Mouse (Mus musculus): Measurements from ENCODE around the gene Iffo1. TPM values are rescaled to one million over a fixed set of nuclear protein-coding genes. Genes with fewer than 3 reads are reported as not detected.

The Iffo1 gene
- total and polyA plus RNA-seq, 3 experiments: 5.7 to 19.7 (median 7.0) TPM

DNA sequence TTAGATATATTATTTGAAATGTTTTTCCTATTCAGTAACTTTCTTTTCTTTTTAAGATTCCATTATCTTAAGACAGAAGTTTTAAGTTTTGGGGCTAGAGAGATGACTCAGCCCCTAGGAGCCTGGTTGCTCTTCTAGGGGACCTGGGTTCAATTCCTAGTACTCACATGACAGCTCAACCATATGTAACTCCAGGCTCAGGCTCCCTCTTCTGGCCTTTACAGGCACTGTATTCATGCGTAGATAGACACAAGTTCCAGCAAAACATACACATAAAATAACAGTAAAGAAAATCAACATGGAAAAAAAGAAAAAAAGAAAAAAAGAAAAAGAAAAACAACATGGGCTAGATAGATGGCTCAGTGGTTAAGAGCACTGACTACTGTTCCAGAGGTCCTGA lies 65.4 kb downstream of the Iffo1 start:
- TF ChIP-seq EP300 (IDR thresholded peaks at IDR 0.05; ENCODE audit: insufficient read depth, low read depth, low read length) (no peak), CTCF (IDR thresholded peaks at IDR 0.05) (peak; percentile 28), POLR2A (IDR thresholded peaks at IDR 0.05; ENCODE audit: insufficient read depth, low read depth, low read length) (no peak)
- Histone ChIP-seq H3K4me3 (no peak overlapping the region), H3K27ac (no peak overlapping the region), H3K79me2 (replicated peaks; ENCODE audit: control insufficient read depth, insufficient read depth, low read length) (no peaks in the 10 kb centered on the region), H3K4me1 (ENCODE audit: control insufficient read depth, insufficient read depth, low read length) (no peaks in the 10 kb centered on the region), H3K27me3 (ENCODE audit: control insufficient read depth, insufficient read depth, low read length) (no peaks in the 10 kb centered on the region), H3K9ac (ENCODE audit: low read depth, low read length) (no peak overlapping the region), H3K36me3 (ENCODE audit: control insufficient read depth, insufficient read depth, low read length) (no peaks in the 10 kb centered on the region)
- intact Hi-C loops (cut with DNase I): loop anchor here (10.0 kb wide), 1 partner anchor 46 kb away; the partner anchor contains the start of gene Gapdh
- 94% methylated on average over 1 of the region's 1 CpGs for WGBS
- DNase-seq: no peak

Small RNA genes within 50 kb of the gene (microRNA-seq; reads per million reads assigned to microRNA genes)
- gene Mir3098 (2.3 to 3.9 reads per million in 2 experiments), gene Mir7045 (0 reads per million in 2 experiments)

Other genes starting within 250 kb of the Iffo1 start
- gene Lag3, start 233.5 kb upstream of the Iffo1 start, total RNA-seq (2021): under 1 TPM; 0.32 to 0.34 TPM
- gene Lag3, start 233.5 kb upstream of the Iffo1 start, polyA plus RNA-seq (2012; rRNA removed): 0.29 and 0.47 TPM in 2 replicates
- gene Ptms, start 225.1 kb upstream of the Iffo1 start, total RNA-seq (2021): 100 to 1,000 TPM; 154 to 163 TPM
- 547 and 614 TPM in 2 replicates for gene Ptms, start 225.1 kb upstream of the Iffo1 start, polyA plus RNA-seq (2012; rRNA removed)
- 100 to 1,000 TPM; 179 to 194 TPM for gene Mlf2, start 213.9 kb upstream of the Iffo1 start, total RNA-seq (2021)
- gene Mlf2, start 213.9 kb upstream of the Iffo1 start, polyA plus RNA-seq (2012; rRNA removed): 259 and 275 TPM in 2 replicates
- 10 to 100 TPM; 83.2 to 99.8 TPM for gene Cops7a, start 179.7 kb upstream of the Iffo1 start, total RNA-seq (2021)
- gene Cops7a, start 179.7 kb upstream of the Iffo1 start, polyA plus RNA-seq (2012; rRNA removed): 208 and 238 TPM in 2 replicates
- under 1 TPM; 0.43 to 0.50 TPM for gene Pianp, start 148.5 kb upstream of the Iffo1 start, total RNA-seq (2021)
- gene Pianp, start 148.5 kb upstream of the Iffo1 start, polyA plus RNA-seq (2012; rRNA removed): 1.7 and 2.0 TPM in 2 replicates
- 10 to 100 TPM; 22.4 to 22.8 TPM for gene Zfp384, start 136.1 kb upstream of the Iffo1 start, total RNA-seq (2021)
- gene Zfp384, start 136.1 kb upstream of the Iffo1 start, polyA plus RNA-seq (2012; rRNA removed): 28.2 and 33.5 TPM in 2 replicates
- 10 to 100 TPM; 26.1 to 27.1 TPM for gene Ing4, start 105.5 kb upstream of the Iffo1 start, total RNA-seq (2021)
- gene Ing4, start 105.5 kb upstream of the Iffo1 start, polyA plus RNA-seq (2012; rRNA removed): 26.3 and 36.2 TPM in 2 replicates
- 1 to 10 TPM; 1.9 to 2.3 TPM for gene Acrbp, start 95.6 kb upstream of the Iffo1 start, total RNA-seq (2021)
- gene Acrbp, start 95.6 kb upstream of the Iffo1 start, polyA plus RNA-seq (2012; rRNA removed): 13.6 and 16.3 TPM in 2 replicates
- under 1 TPM in 1 of 2 experiments, not detected in 1; 0.20 TPM for gene Lpar5, start 77.3 kb upstream of the Iffo1 start, total RNA-seq (2021)
- 1.2 and 2.3 TPM in 2 replicates for gene Lpar5, start 77.3 kb upstream of the Iffo1 start, polyA plus RNA-seq (2012; rRNA removed)
- gene Chd4, start 49.3 kb upstream of the Iffo1 start, total RNA-seq (2021): 100 to 1,000 TPM in 1 of 2 experiments, 10 to 100 TPM in 1; 97.1 to 113 TPM
- gene Chd4, start 49.3 kb upstream of the Iffo1 start, polyA plus RNA-seq (2012; rRNA removed): 28.3 and 31.6 TPM in 2 replicates
- gene Nop2, start 13.3 kb upstream of the Iffo1 start, total RNA-seq (2021): 10 to 100 TPM; 18.9 to 20.3 TPM
- 8.3 and 13.6 TPM in 2 replicates for gene Nop2, start 13.3 kb upstream of the Iffo1 start, polyA plus RNA-seq (2012; rRNA removed)
- 1,000 to 10,000 TPM; 4,018 to 4,312 TPM for gene Gapdh, start 21.2 kb downstream of the Iffo1 start, total RNA-seq (2021)
- 7,726 and 8,318 TPM in 2 replicates for gene Gapdh, start 21.2 kb downstream of the Iffo1 start, polyA plus RNA-seq (2012; rRNA removed)
- 10 to 100 TPM; 17.6 TPM for gene Ncapd2, start 46.5 kb downstream of the Iffo1 start, total RNA-seq (2021)
- gene Ncapd2, start 46.5 kb downstream of the Iffo1 start, polyA plus RNA-seq (2012; rRNA removed): 34.0 and 40.2 TPM in 2 replicates
- gene Mrpl51, start 46.6 kb downstream of the Iffo1 start, total RNA-seq (2021): 100 to 1,000 TPM; 303 to 343 TPM
- gene Mrpl51, start 46.6 kb downstream of the Iffo1 start, polyA plus RNA-seq (2012; rRNA removed): 166 and 170 TPM in 2 replicates
- 1 to 10 TPM; 4.9 to 5.3 TPM for gene Vamp1, start 70.3 kb downstream of the Iffo1 start, total RNA-seq (2021)
- gene Vamp1, start 70.3 kb downstream of the Iffo1 start, polyA plus RNA-seq (2012; rRNA removed): 14.1 and 20.4 TPM in 2 replicates
- gene Tapbpl, start 86.6 kb downstream of the Iffo1 start, total RNA-seq (2021): 1 to 10 TPM; 4.1 to 6.6 TPM
- gene Tapbpl, start 86.6 kb downstream of the Iffo1 start, polyA plus RNA-seq (2012; rRNA removed): 7.4 and 7.6 TPM in 2 replicates
- under 1 TPM; 0.41 to 0.42 TPM for gene Cd27, start 91.8 kb downstream of the Iffo1 start, total RNA-seq (2021)
- 0.67 and 2.2 TPM in 2 replicates for gene Cd27, start 91.8 kb downstream of the Iffo1 start, polyA plus RNA-seq (2012; rRNA removed)
- not detected for gene Tuba3a, start 140.8 kb downstream of the Iffo1 start, total RNA-seq (2021)
- 0.82 and 0.92 TPM in 2 replicates for gene Tuba3a, start 140.8 kb downstream of the Iffo1 start, polyA plus RNA-seq (2012; rRNA removed)
- gene Ltbr, start 168.6 kb downstream of the Iffo1 start, total RNA-seq (2021): 10 to 100 TPM; 28.2 to 28.8 TPM
- gene Ltbr, start 168.6 kb downstream of the Iffo1 start, polyA plus RNA-seq (2012; rRNA removed): 34.8 and 36.5 TPM in 2 replicates
- gene Scnn1a, start 175.4 kb downstream of the Iffo1 start, total RNA-seq (2021): under 1 TPM; 0.37 to 0.75 TPM
- 0.76 and 3.1 TPM in 2 replicates for gene Scnn1a, start 175.4 kb downstream of the Iffo1 start, polyA plus RNA-seq (2012; rRNA removed)
- 10 to 100 TPM; 50.8 to 62.8 TPM for gene Tnfrsf1a, start 204.1 kb downstream of the Iffo1 start, total RNA-seq (2021)
- gene Tnfrsf1a, start 204.1 kb downstream of the Iffo1 start, polyA plus RNA-seq (2012; rRNA removed): 57.1 and 59.7 TPM in 2 replicates
- under 1 TPM in 1 of 2 experiments, not detected in 1; 0.08 TPM for gene Plekhg6, start 235.6 kb downstream of the Iffo1 start, total RNA-seq (2021)
- gene Plekhg6, start 235.6 kb downstream of the Iffo1 start, polyA plus RNA-seq (2012; rRNA removed): 0.06 and 0.14 TPM in 2 replicates

All from heart, adult 2 months (tissue).